Mouse (Mus musculus) v-Abl transformed pro-B cells (cell line): ENCODE measurements around the gene Pdhb.
"Not testable (repeated sequence)": the region's sequence is repeated elsewhere in the genome, so short reads cannot be mapped to it uniquely, and the experiment has no call there.

Experiments used
- in situ Hi-C, 2 experiments: fragments of 400-800 bp; cut with MboI; formaldehyde crosslinking; loops; one replicate each; pipeline ENCODE4 v1.15.1; 2025; ENCODE audit not compliant: unreplicated experiment in 2 of 2

The Pdhb gene

GRCm38 (mm10) chr14:8139724-8140710 lies 32.8 kb downstream of the Pdhb start:
- in situ Hi-C loops, result loop anchor here in 1 of 2 experiments (5.0 kb wide), 1 partner anchor 38 kb away; no protein-coding TSS in a partner anchor

DNA sequence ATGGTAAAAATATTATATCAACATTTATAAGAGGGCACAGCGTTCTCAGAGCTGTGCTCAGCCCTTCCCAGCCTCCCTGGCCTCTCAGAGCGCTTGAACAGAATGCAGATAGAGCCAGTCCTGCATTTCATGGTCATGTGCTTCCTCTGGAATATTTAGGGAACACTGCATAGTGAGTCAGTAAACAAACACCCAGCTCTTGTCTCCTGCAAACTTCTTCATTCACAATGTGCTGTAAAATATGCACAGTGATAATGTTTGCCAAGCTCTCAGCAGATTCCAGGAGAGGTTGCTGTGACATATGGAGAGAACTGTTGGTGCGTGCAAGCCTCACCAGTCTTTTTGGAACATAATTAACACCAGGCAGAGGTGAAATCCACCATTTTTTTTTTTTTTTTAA lies 37.7 kb downstream of the Pdhb start:
- in situ Hi-C loops, result no loop called here

- in situ Hi-C loops, result no loop called here
These were observed 38.6 kb downstream of the Pdhb start for GRCm38 (mm10) chr14:8134234-8134633.

- in situ Hi-C loops, result no loop called here
These were observed 40.0 kb downstream of the Pdhb start for GRCm38 (mm10) chr14:8132789-8133188.

GRCm38 (mm10) chr14:8127971-8128370 lies 44.9 kb downstream of the Pdhb start:
- in situ Hi-C loops, result no loop called here

GRCm38 (mm10) chr14:8124046-8124881 lies 48.6 kb downstream of the Pdhb start:
- in situ Hi-C loops, result no loop called here

- in situ Hi-C loops, result not testable (repeated sequence)
These were observed 49.2 kb downstream of the Pdhb start for GRCm38 (mm10) chr14:8123611-8124010.

DNA sequence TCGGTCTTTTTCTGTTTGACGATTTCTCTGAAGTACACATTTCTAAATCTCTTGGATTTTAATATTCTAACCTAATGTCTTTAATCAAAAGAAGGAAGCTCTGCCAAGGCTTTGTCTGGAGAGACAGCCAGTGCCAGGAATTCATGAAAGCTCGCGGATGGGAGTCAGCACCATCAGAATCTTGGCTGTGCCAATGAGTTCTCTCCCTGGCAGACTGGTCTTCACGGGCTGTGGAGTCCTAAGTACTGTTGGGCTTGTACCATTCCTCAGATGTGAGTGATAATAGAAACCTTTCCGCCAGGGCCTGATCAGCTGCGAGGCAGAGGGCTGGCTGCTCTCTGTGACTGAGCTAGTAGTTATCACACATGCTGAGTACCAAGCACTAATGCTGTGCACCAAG lies 49.7 kb downstream of the Pdhb start:
- in situ Hi-C loops, result no loop called here

- in situ Hi-C loops, result no loop called here
These were observed 52.9 kb downstream of the Pdhb start for GRCm38 (mm10) chr14:8119904-8120303.

DNA sequence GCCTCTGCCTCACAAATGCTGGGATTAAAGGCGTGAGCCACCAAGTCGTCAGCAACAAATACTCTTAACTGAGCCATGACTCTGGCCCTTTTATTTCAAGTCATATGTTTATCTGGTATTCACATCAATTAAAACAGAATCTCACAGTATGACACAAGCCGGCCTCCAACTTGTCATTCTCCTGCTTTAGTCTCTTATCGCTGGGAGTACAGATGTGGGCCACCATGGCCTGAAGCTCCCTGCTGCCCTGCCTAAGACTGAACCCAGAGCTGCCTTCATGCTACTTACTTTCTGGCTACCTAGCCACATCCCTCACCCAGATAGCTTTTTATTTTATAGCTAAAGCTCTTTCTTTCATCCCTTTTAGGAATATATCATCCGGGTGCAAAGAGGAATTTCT lies 53.4 kb downstream of the Pdhb start:
- in situ Hi-C loops, result no loop called here

GRCm38 (mm10) chr14:8117371-8117770 lies 55.5 kb downstream of the Pdhb start:
- in situ Hi-C loops, result no loop called here
